Mouse (Mus musculus) small intestine, adult 2 months (tissue): ENCODE measurements at regions not wholly inside any gene's neighbourhood (a gene's known extent, or its start where the extent isn't known, plus 50 kb on each side); places are given as distances from the start of the nearest gene placed in this dataset.

Experiments
- CTCF ChIP-seq: fragments of 200-500 bp; IDR thresholded peaks from 2 replicates; pipeline ENCODE4 v1.5.1; 2012; ENCODE audit warnings: low read depth, mild to moderate bottlenecking, control low read depth, inconsistent platforms, low read length, moderate library complexity, mixed read lengths; ENCODE audit not compliant: insufficient replicate concordance, insufficient read length; ENCODE audit errors: extremely low read depth
- POLR2A ChIP-seq: fragments of 200-500 bp; IDR thresholded peaks from 2 replicates; pipeline ENCODE4 v1.6.1; 2012; ENCODE audit warnings: low read depth, mild to moderate bottlenecking, control low read depth, inconsistent platforms, low read length, moderate library complexity

DNA sequence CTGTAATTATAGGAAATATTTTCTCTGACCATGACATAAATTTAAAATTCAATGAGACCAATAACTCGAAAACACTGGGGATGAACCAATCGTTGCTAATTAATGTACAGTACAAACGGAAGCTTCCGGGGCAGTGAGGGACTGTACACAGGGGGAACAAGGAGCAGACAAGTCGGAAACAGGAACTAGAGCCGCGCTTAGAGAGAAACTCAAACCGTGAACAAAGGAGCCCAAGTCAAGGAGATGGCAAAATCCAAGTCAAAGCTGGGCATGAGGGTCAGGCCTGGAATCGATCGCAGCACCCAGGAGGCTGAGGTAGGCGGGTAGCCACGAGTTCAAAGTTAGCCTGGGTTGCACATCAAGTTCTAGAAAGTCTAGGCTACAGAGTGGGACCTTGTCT, 70.2 kb upstream of the Prok2 start:
- no peak for TF ChIP-seq POLR2A
- no peak for TF ChIP-seq CTCF
